In the genomic region with DNA sequence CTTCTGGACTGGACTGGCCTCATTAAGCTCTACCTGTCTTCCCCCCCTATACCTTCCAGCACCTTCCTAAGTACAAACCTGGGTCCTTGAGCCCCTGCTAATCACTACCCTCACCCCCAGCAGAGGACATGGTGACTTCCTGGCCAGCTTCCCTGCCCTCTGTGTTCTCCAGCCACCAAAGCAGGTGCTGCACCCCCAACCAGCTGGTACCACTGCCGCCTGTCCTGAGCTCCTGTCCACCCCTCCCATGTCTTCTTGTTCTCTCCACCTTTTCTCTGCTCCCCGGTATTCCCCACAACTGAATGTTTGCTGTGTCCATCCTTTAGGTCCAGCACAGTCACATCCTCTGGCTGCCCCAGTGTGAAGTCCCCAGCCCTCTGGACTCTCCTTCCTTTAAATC, we compare ENCODE assay signal across 14 mouse cellular contexts. TPM values are rescaled to one million over a fixed set of nuclear protein-coding genes. Genes with fewer than 3 reads are reported as not detected.
A peak's percentile ranks its signal among the peaks of the same experiment; 100 is the strongest.
DNase-seq lines count a peak whose midpoint lies in the region; ATAC-seq and TF ChIP-seq lines count a peak whose summit lies in the region.
"Had no signal": no experiment of that assay in that cellular context is flagged by ENCODE, and none has a peak within 500 bp of the region (broad histone marks: within the 10 kb centered on the region; RNA-seq: fewer than 3 reads in every experiment).

No protein-coding gene starts in this region.

- H3K9ac ChIP-seq in forebrain, embryonic 13.5 days = peak overlapping the region; percentile 17; the same call in 1 of the 2 replicates
- no peak overlapping the region; the same call in 1 of the 2 replicates for H3K9ac ChIP-seq in forebrain, embryonic 14.5 days (ENCODE audit: low read length)
- H3K9ac ChIP-seq in stomach, embryonic 14.5 days (replicated peaks; ENCODE audit: low read depth, low read length) = no peak overlapping the region
- H3K9ac ChIP-seq in stomach, postnatal 0 days (ENCODE audit: low read length) = no peak overlapping the region
- no peak overlapping the region; the same call in 1 of the 2 replicates for H3K9ac ChIP-seq in midbrain, embryonic 11.5 days (ENCODE audit: low read length)
- H3K9ac ChIP-seq: embryonic facial prominence, embryonic 12.5 days had no signal

- peaks cover 59% of the 10 kb centered on the region for H3K4me1 ChIP-seq in forebrain, embryonic 13.5 days
- peaks cover 19% of the 10 kb centered on the region for H3K4me1 ChIP-seq in forebrain, embryonic 14.5 days (ENCODE audit: control insufficient read depth, insufficient read depth, low read length)
- H3K4me1 ChIP-seq in stomach, embryonic 14.5 days (ENCODE audit: control insufficient read depth, insufficient read depth, low read length) = peaks cover 11% of the 10 kb centered on the region
- peaks cover 5% of the 10 kb centered on the region; the same call in 1 of the 2 replicates for H3K4me1 ChIP-seq in stomach, postnatal 0 days (replicated peaks; ENCODE audit: control insufficient read depth, insufficient read depth)
- peaks cover 67% of the 10 kb centered on the region for H3K4me1 ChIP-seq in midbrain, embryonic 11.5 days (ENCODE audit: control insufficient read depth, insufficient read depth, low read length)

- no peak overlapping the region for H3K4me2 ChIP-seq in forebrain, embryonic 13.5 days
- no peak overlapping the region for H3K4me2 ChIP-seq in forebrain, embryonic 14.5 days (ENCODE audit: low read length)
- 0 out of 2 replicates have a peak overlapping the region, but pooled peaks have one; percentile 2 for H3K4me2 ChIP-seq in stomach, embryonic 14.5 days (replicated peaks; ENCODE audit: low read depth, low read length)
- H3K4me2 ChIP-seq in stomach, postnatal 0 days (replicated peaks; ENCODE audit: low read depth) = no peak overlapping the region
- no peak overlapping the region for H3K4me2 ChIP-seq in midbrain, embryonic 11.5 days
- H3K4me2 ChIP-seq: embryonic facial prominence, embryonic 12.5 days; liver, embryonic 11.5 days had no signal

- ATAC-seq in forebrain, embryonic 13.5 days = no peak
- no peak for ATAC-seq in forebrain, embryonic 14.5 days
- no peak for ATAC-seq in stomach, embryonic 14.5 days (ENCODE audit: insufficient number of reproducible peaks, insufficient read depth, low FRiP score, low read depth)
- no peak for ATAC-seq in stomach, postnatal 0 days (ENCODE audit: low FRiP score, low TSS enrichment)
- no peak for ATAC-seq in midbrain, embryonic 11.5 days (ENCODE audit: low FRiP score)

- peak overlapping the region; percentile 12; the same call in 1 of the 2 replicates for H3K27ac ChIP-seq in forebrain, embryonic 13.5 days
- no peak overlapping the region for H3K27ac ChIP-seq in forebrain, embryonic 14.5 days (ENCODE audit: low read depth, low read length)
- no peak overlapping the region for H3K27ac ChIP-seq in stomach, embryonic 14.5 days (ENCODE audit: low read length)
- H3K27ac ChIP-seq in stomach, postnatal 0 days (replicated peaks) = no peak overlapping the region
- H3K27ac ChIP-seq in midbrain, embryonic 11.5 days (ENCODE audit: low read depth, low read length) = peak overlapping the region; percentile 77
- H3K27ac ChIP-seq: embryonic facial prominence, embryonic 12.5 days; gastrocnemius, adult 2 months had no signal

- DNase-seq in forebrain, embryonic 14.5 days (ENCODE audit: low spot score) = no peak
- DNase-seq in stomach, postnatal 0 days (ENCODE audit: low spot score) = no peak
- no peak for DNase-seq in midbrain, embryonic 11.5 days (ENCODE audit: low spot score, missing footprints)
- no peak for DNase-seq in adrenal gland, postnatal 36 days
- no peak for DNase-seq in T-cell, adult 2 months (ENCODE audit: low spot score)
- no peak for DNase-seq in cerebellum, adult 8-10 months
- DNase-seq: adrenal gland, adult 2 months; B cell, adult 2 months; gastrocnemius, adult 2 months; lung, postnatal 36 days had no signal

- H3K4me3 ChIP-seq in forebrain, embryonic 13.5 days = no peak overlapping the region
- no peak overlapping the region for H3K4me3 ChIP-seq in forebrain, embryonic 14.5 days (ENCODE audit: low read depth, low read length)
- H3K4me3 ChIP-seq in stomach, embryonic 14.5 days (ENCODE audit: low read depth, low read length) = no peak overlapping the region
- H3K4me3 ChIP-seq in stomach, postnatal 0 days (ENCODE audit: low read depth, low read length) = no peak overlapping the region
- H3K4me3 ChIP-seq in midbrain, embryonic 11.5 days (ENCODE audit: low read depth, low read length) = no peak overlapping the region
- H3K4me3 ChIP-seq: embryonic facial prominence, embryonic 12.5 days; gastrocnemius, adult 2 months had no signal

- 45% methylated on average over 2 of the region's 2 CpGs for WGBS in forebrain, embryonic 13.5 days
- WGBS in forebrain, embryonic 14.5 days = 49% methylated on average over 2 of the region's 2 CpGs
- 52% methylated on average over 2 of the region's 2 CpGs for WGBS in stomach, embryonic 14.5 days
- 73% methylated on average over 2 of the region's 2 CpGs for WGBS in stomach, postnatal 0 days
- 34% methylated on average over 2 of the region's 2 CpGs for WGBS in midbrain, embryonic 11.5 days

- no peaks in the 10 kb centered on the region for H3K27me3 ChIP-seq in forebrain, embryonic 13.5 days
- H3K27me3 ChIP-seq in forebrain, embryonic 14.5 days (replicated peaks; ENCODE audit: control insufficient read depth, insufficient read depth, low read length) = no peaks in the 10 kb centered on the region
- no peaks in the 10 kb centered on the region for H3K27me3 ChIP-seq in stomach, embryonic 14.5 days (ENCODE audit: control insufficient read depth, insufficient read depth, low read length)
- no peaks in the 10 kb centered on the region for H3K27me3 ChIP-seq in stomach, postnatal 0 days (ENCODE audit: control insufficient read depth, insufficient read depth, low read length)
- no peaks in the 10 kb centered on the region for H3K27me3 ChIP-seq in midbrain, embryonic 11.5 days (ENCODE audit: control insufficient read depth, insufficient read depth, low read length)
- H3K27me3 ChIP-seq: embryonic facial prominence, embryonic 12.5 days had no signal

- no peak for TF ChIP-seq EP300 in stomach, postnatal 0 days (optimal IDR thresholded peaks at IDR 0.05)

- TF ChIP-seq CTCF in stomach, postnatal 0 days (IDR thresholded peaks at IDR 0.05; ENCODE audit: low read depth) = no peak

- no peaks in the 10 kb centered on the region for H3K36me3 ChIP-seq in forebrain, embryonic 13.5 days (ENCODE audit: poor library complexity, severe bottlenecking)
- H3K36me3 ChIP-seq in forebrain, embryonic 14.5 days (ENCODE audit: control insufficient read depth, insufficient read depth, low read length) = no peaks in the 10 kb centered on the region
- H3K36me3 ChIP-seq in stomach, embryonic 14.5 days (ENCODE audit: control insufficient read depth, insufficient read depth, low read length) = no peaks in the 10 kb centered on the region
- no peaks in the 10 kb centered on the region for H3K36me3 ChIP-seq in stomach, postnatal 0 days (ENCODE audit: control insufficient read depth, insufficient read depth, low read length)
- no peaks in the 10 kb centered on the region for H3K36me3 ChIP-seq in midbrain, embryonic 11.5 days (ENCODE audit: control insufficient read depth, insufficient read depth, low read length)
- H3K36me3 ChIP-seq: embryonic facial prominence, embryonic 12.5 days had no signal

- H3K9me3 ChIP-seq in forebrain, embryonic 13.5 days (replicated peaks) = no peaks in the 10 kb centered on the region
- H3K9me3 ChIP-seq in forebrain, embryonic 14.5 days (replicated peaks; ENCODE audit: control insufficient read depth, low read length) = no peaks in the 10 kb centered on the region
- no peaks in the 10 kb centered on the region for H3K9me3 ChIP-seq in stomach, embryonic 14.5 days (ENCODE audit: control insufficient read depth, low read depth, low read length)
- H3K9me3 ChIP-seq in stomach, postnatal 0 days (ENCODE audit: control insufficient read depth, low read length) = no peaks in the 10 kb centered on the region
- no peaks in the 10 kb centered on the region for H3K9me3 ChIP-seq in midbrain, embryonic 11.5 days (ENCODE audit: control insufficient read depth, low read length)
- H3K9me3 ChIP-seq: embryonic facial prominence, embryonic 12.5 days had no signal

RNA-seq across cellular contexts. Expression of a gene that starts 19.4 kb away (rescaled TPM):
- 16.2 and 19.2 TPM in 2 replicates for polyA plus RNA-seq in forebrain, embryonic 13.5 days (2015; fragmentation: Nextera tagmentation; extraction: Ambion mirVana)
- 13.2 and 16.6 TPM in 2 replicates for polyA plus RNA-seq in forebrain, embryonic 14.5 days (2014; fragmentation: Nextera tagmentation; extraction: Ambion mirVana)
- polyA plus RNA-seq in stomach, embryonic 14.5 days (2014; fragmentation: Nextera tagmentation; extraction: Ambion mirVana) = 1.9 and 3.0 TPM in 2 replicates
- 0.98 and 1.7 TPM in 2 replicates for polyA plus RNA-seq in stomach, postnatal 0 days (2015; fragmentation: Nextera tagmentation; extraction: Ambion mirVana)
- 13.5 and 14.1 TPM in 2 replicates for polyA plus RNA-seq in midbrain, embryonic 11.5 days (2014; fragmentation: Nextera tagmentation; extraction: Ambion mirVana)
- total RNA-seq in adrenal gland, postnatal 36 days (2021) = 1 to 10 TPM; 2.4 to 2.7 TPM

Comparison
In these comparisons a context has a peak if more than half of its experiments do, and no peak if none do; other contexts are left out.
1. H3K27ac ChIP-seq: peak in forebrain, embryonic 13.5 days (single experiment) and midbrain, embryonic 11.5 days (single experiment); none in forebrain, embryonic 14.5 days (single experiment), stomach, embryonic 14.5 days (single experiment) and stomach, postnatal 0 days (single experiment).